Mouse (Mus musculus) ES-E14 (cell line): Measurements from ENCODE around the gene Fli1. TPM values are rescaled to one million over a fixed set of nuclear protein-coding genes. Genes with fewer than 3 reads are reported as not detected.

Experiments used
- DNase-seq: peaks from one replicate; pipeline ENCODE4 v3.0.0-alpha.2; 2013; ENCODE audit warnings: low read depth, low spot score
- H3K27ac ChIP-seq: 2 replicates; pipeline ENCODE4 v1.5.1; 2012; ENCODE audit warnings: low read depth, mild to moderate bottlenecking, low read length, moderate library complexity, mixed read lengths; ENCODE audit not compliant: poor library complexity, insufficient read depth, severe bottlenecking
- H3K36me3 ChIP-seq: 2 replicates; pipeline ENCODE4 v1.6.1; 2012; ENCODE audit warnings: mild to moderate bottlenecking, low read length, moderate library complexity, mixed read lengths; ENCODE audit not compliant: control insufficient read depth, poor library complexity, insufficient read depth, severe bottlenecking
- H3K4me1 ChIP-seq, 2 experiments: fragments of 150-350 bp in 1 of 2; sonication (generic) in 1 of 2; 2 replicates each; pipeline ENCODE4 v1.6.1; 2012; ENCODE audit warnings: low read length in 2 of 2, mild to moderate bottlenecking in 1 of 2, mixed read lengths in 1 of 2; ENCODE audit not compliant: control insufficient read depth in 2 of 2, insufficient read depth in 2 of 2, poor library complexity in 1 of 2
- H3K4me3 ChIP-seq, 2 experiments: fragments of 150-350 bp in 1 of 2; sonication (generic) in 1 of 2; 2 replicates each; pipeline ENCODE4 v1.5.1; 2012; ENCODE audit warnings: low read length in 2 of 2, low read depth in 1 of 2, mild to moderate bottlenecking in 1 of 2, mixed read lengths in 1 of 2; ENCODE audit not compliant: insufficient read depth in 1 of 2, poor library complexity in 1 of 2, severe bottlenecking in 1 of 2
- H3K9ac ChIP-seq: 2 replicates; pipeline ENCODE4 v1.6.1; 2012; ENCODE audit warnings: low read depth, mild to moderate bottlenecking, low read length, mixed read lengths; ENCODE audit not compliant: poor library complexity, insufficient read depth, severe bottlenecking
- H3K9me3 ChIP-seq: fragments of 150-350 bp; sonication (generic); 2 replicates; pipeline ENCODE4 v1.6.1; 2012; ENCODE audit warnings: low read depth, mild to moderate bottlenecking, low read length; ENCODE audit not compliant: control insufficient read depth, insufficient read depth
- CHD2 ChIP-seq: IDR thresholded peaks from 2 replicates; pipeline ENCODE4 v1.6.1; 2014; ENCODE audit warnings: mild to moderate bottlenecking, low read depth, low read length, inconsistent platforms
- HCFC1 ChIP-seq: IDR thresholded peaks from 2 replicates; pipeline ENCODE4 v1.6.1; 2012; ENCODE audit warnings: low read length, inconsistent platforms, borderline replicate concordance; ENCODE audit not compliant: insufficient read depth
- MAFK ChIP-seq: IDR thresholded peaks from 2 replicates; pipeline ENCODE4 v1.6.1; 2014; ENCODE audit warnings: mild to moderate bottlenecking, low read depth, low read length, inconsistent platforms; ENCODE audit not compliant: insufficient read depth
- ZC3H11A ChIP-seq: IDR thresholded peaks from 2 replicates; pipeline ENCODE4 v1.6.1; 2012; ENCODE audit warnings: low read depth, mild to moderate bottlenecking, inconsistent platforms, low read length, borderline replicate concordance
- ZNF384 ChIP-seq: IDR thresholded peaks from 2 replicates; pipeline ENCODE4 v1.6.1; 2012; ENCODE audit warnings: low read depth, low read length, inconsistent platforms
- in situ Hi-C, 2 experiments: fragments of 600-800 bp; cut with MboI; formaldehyde crosslinking; loops; one replicate each; pipeline ENCODE4 v1.15.1; 2025; ENCODE audit warnings: low sequenced_read_pairs in 2 of 2, inconsistent platforms in 1 of 2; ENCODE audit not compliant: unreplicated experiment in 2 of 2
- total RNA-seq: library from RNA; depleted of rRNA; stranded (reverse); fragments of 300-350 nt; gene quantifications from 2 replicates; pipeline ENCODE4 v1.2.3, GENCODE M21; 2012

Fli1 gene
- total RNA-seq, 1 experiment = 0.40 TPM

- Histone ChIP-seq H3K4me1 (peaks cover 6 to 10% of the 10 kb centered on the region in 2 experiments), H3K9ac (no peak overlapping the region), H3K27ac (no peak overlapping the region), H3K9me3 (no peaks in the 10 kb centered on the region), H3K36me3 (no peaks in the 10 kb centered on the region), H3K4me3 (no peak overlapping the region)
- TF ChIP-seq CHD2 (no peak), MAFK (no peak), ZNF384 (no peak)
- no peak for DNase-seq
- in situ Hi-C loops = no loop called here
Observed at GRCm38 (mm10) chr9:32410671-32411070, 132.0 kb downstream of the Fli1 start.

GRCm38 (mm10) chr9:32409060-32409961 lies 133.3 kb downstream of the Fli1 start:
- in situ Hi-C loops = loop anchor here in 1 of 2 experiments (10.0 kb wide), 1 partner anchor 685 kb away; no protein-coding TSS in a partner anchor
- H3K36me3 ChIP-seq = no peaks in the 10 kb centered on the region
- H3K27ac ChIP-seq = no peak overlapping the region
- TF ChIP-seq CHD2 (no peak), HCFC1 (no peak), ZNF384 (no peak), ZC3H11A (no peak), MAFK (no peak)
- H3K4me1 ChIP-seq = peaks cover 1 to 8% of the 10 kb centered on the region in 2 experiments; a peak in 2 of 4 replicates
- H3K9me3 ChIP-seq = no peaks in the 10 kb centered on the region
- H3K4me3 ChIP-seq = peak overlapping the region; percentile 47 to 64
- H3K9ac ChIP-seq = no peak overlapping the region
- DNase-seq = no peak

- Histone ChIP-seq H3K4me1 (peaks cover 0 to 6% of the 10 kb centered on the region in 2 experiments; a peak in 1 of 4 replicates), H3K9me3 (no peaks in the 10 kb centered on the region), H3K9ac (no peak overlapping the region), H3K4me3 (peak overlapping the region; percentile 47 to 64; a peak in 3 of 4 replicates), H3K36me3 (no peaks in the 10 kb centered on the region), H3K27ac (no peak overlapping the region)
- TF ChIP-seq CHD2 (no peak), ZC3H11A (no peak), MAFK (no peak), HCFC1 (no peak), ZNF384 (no peak)
- in situ Hi-C loops = loop anchor here in 1 of 2 experiments (10.0 kb wide), 1 partner anchor 686 kb away; no protein-coding TSS in a partner anchor
- DNase-seq = no peak
Observed at GRCm38 (mm10) chr9:32408730-32409059, 134.0 kb downstream of the Fli1 start.

- H3K9me3 ChIP-seq = no peaks in the 10 kb centered on the region
- no peaks in the 10 kb centered on the region for H3K36me3 ChIP-seq
- TF ChIP-seq ZC3H11A (peak; percentile 80; the same call in 1 of the 2 replicates), HCFC1 (no peak), ZNF384 (no peak), CHD2 (no peak), MAFK (no peak)
- no peak overlapping the region for H3K4me3 ChIP-seq
- peak; percentile 47 for DNase-seq
- H3K9ac ChIP-seq = no peak overlapping the region
- no peak overlapping the region for H3K27ac ChIP-seq
- peaks cover 0 to 5% of the 10 kb centered on the region in 2 experiments; a peak in 1 of 4 replicates for H3K4me1 ChIP-seq
- in situ Hi-C loops = loop anchor here in 1 of 2 experiments (10.0 kb wide), 1 partner anchor 689 kb away; no protein-coding TSS in a partner anchor
Observed at GRCm38 (mm10) chr9:32405191-32405925, 137.3 kb downstream of the Fli1 start.
